Mouse (Mus musculus): Measurements from ENCODE around the gene Snd1.
"Not testable (repeated sequence)": the region's sequence is repeated elsewhere in the genome, so short reads cannot be mapped to it uniquely, and the experiment has no call there.

Gene Snd1

GRCm38 (mm10) chr6:28922371-28922770, 447.4 kb downstream of the Snd1 start:
- H3K9me3 ChIP-seq (ENCODE audit: low read length): no peaks in the 10 kb centered on the region
- H3K36me3 ChIP-seq (ENCODE audit: insufficient read depth, low read length): no peaks in the 10 kb centered on the region
- H3K4me1 ChIP-seq (replicated peaks; ENCODE audit: low read depth, low read length): peaks cover 49% of the 10 kb centered on the region
- TF ChIP-seq NANOG (IDR thresholded peaks at IDR 0.05; ENCODE audit: borderline replicate concordance, low read length) (no peak), CTCF (conservative IDR thresholded peaks at IDR 0.05; ENCODE audit: low read length) (no peak), POU5F1 (IDR thresholded peaks at IDR 0.05; ENCODE audit: borderline replicate concordance, low read length) (no peak)
- H3K27me3 ChIP-seq (ENCODE audit: insufficient read depth, low read length): peaks cover 6% of the 10 kb centered on the region; the same call in 1 of the 2 replicates
- no peak overlapping the region for H3K4me3 ChIP-seq (replicated peaks; ENCODE audit: low read length)

- H3K9me3 ChIP-seq (ENCODE audit: low read length): no peaks in the 10 kb centered on the region
- TF ChIP-seq POU5F1 (IDR thresholded peaks at IDR 0.05; ENCODE audit: borderline replicate concordance, low read length): no peak
- no peak for TF ChIP-seq CTCF (conservative IDR thresholded peaks at IDR 0.05; ENCODE audit: low read length)
- no peak for TF ChIP-seq NANOG (IDR thresholded peaks at IDR 0.05; ENCODE audit: borderline replicate concordance, low read length)
- H3K27me3 ChIP-seq (ENCODE audit: insufficient read depth, low read length): peaks cover 6% of the 10 kb centered on the region; the same call in 1 of the 2 replicates
- no peak overlapping the region for H3K4me3 ChIP-seq (replicated peaks; ENCODE audit: low read length)
- H3K36me3 ChIP-seq (ENCODE audit: insufficient read depth, low read length): no peaks in the 10 kb centered on the region
- peaks cover 41% of the 10 kb centered on the region for H3K4me1 ChIP-seq (replicated peaks; ENCODE audit: low read depth, low read length)
Observed at GRCm38 (mm10) chr6:28923091-28923824, 448.3 kb downstream of the Snd1 start.

- Histone ChIP-seq H3K4me3 (replicated peaks; ENCODE audit: low read length) (no peak overlapping the region), H3K4me1 (replicated peaks; ENCODE audit: low read depth, low read length) (peaks cover 41% of the 10 kb centered on the region), H3K27me3 (ENCODE audit: insufficient read depth, low read length) (peaks cover 6% of the 10 kb centered on the region; the same call in 1 of the 2 replicates), H3K36me3 (ENCODE audit: insufficient read depth, low read length) (no peaks in the 10 kb centered on the region), H3K9me3 (ENCODE audit: low read length) (no peaks in the 10 kb centered on the region)
- TF ChIP-seq CTCF (conservative IDR thresholded peaks at IDR 0.05; ENCODE audit: low read length) (no peak), POU5F1 (IDR thresholded peaks at IDR 0.05; ENCODE audit: borderline replicate concordance, low read length) (no peak), NANOG (IDR thresholded peaks at IDR 0.05; ENCODE audit: borderline replicate concordance, low read length) (no peak)
Observed at GRCm38 (mm10) chr6:28923837-28924236, 448.9 kb downstream of the Snd1 start.

GRCm38 (mm10) chr6:28927987-28928386, 453.0 kb downstream of the Snd1 start:
- H3K27me3 ChIP-seq (ENCODE audit: insufficient read depth, low read length); H3K4me3 ChIP-seq (replicated peaks; ENCODE audit: low read length); H3K9me3 ChIP-seq (ENCODE audit: low read length); H3K36me3 ChIP-seq (ENCODE audit: insufficient read depth, low read length): not testable (repeated sequence)
- H3K4me1 ChIP-seq (replicated peaks; ENCODE audit: low read depth, low read length): peaks cover 37% of the 10 kb centered on the region

GRCm38 (mm10) chr6:28929169-28929803, 454.3 kb downstream of the Snd1 start:
- not testable (repeated sequence) for H3K9me3 ChIP-seq (ENCODE audit: low read length); H3K36me3 ChIP-seq (ENCODE audit: insufficient read depth, low read length); H3K27me3 ChIP-seq (ENCODE audit: insufficient read depth, low read length); H3K4me3 ChIP-seq (replicated peaks; ENCODE audit: low read length)
- peaks cover 31% of the 10 kb centered on the region for H3K4me1 ChIP-seq (replicated peaks; ENCODE audit: low read depth, low read length)

GRCm38 (mm10) chr6:28931234-28931633, 456.3 kb downstream of the Snd1 start:
- H3K9me3 ChIP-seq (ENCODE audit: low read length): no peaks in the 10 kb centered on the region
- TF ChIP-seq POU5F1 (IDR thresholded peaks at IDR 0.05; ENCODE audit: borderline replicate concordance, low read length): no peak
- peak overlapping the region; percentile 53 for H3K4me3 ChIP-seq (replicated peaks; ENCODE audit: low read length)
- no peaks in the 10 kb centered on the region for H3K36me3 ChIP-seq (ENCODE audit: insufficient read depth, low read length)
- H3K27me3 ChIP-seq (ENCODE audit: insufficient read depth, low read length): peaks cover 5% of the 10 kb centered on the region; the same call in 1 of the 2 replicates
- H3K4me1 ChIP-seq (replicated peaks; ENCODE audit: low read depth, low read length): peaks cover 31% of the 10 kb centered on the region

- Histone ChIP-seq H3K4me1 (replicated peaks; ENCODE audit: low read depth, low read length) (peaks cover 31% of the 10 kb centered on the region), H3K36me3 (ENCODE audit: insufficient read depth, low read length) (no peaks in the 10 kb centered on the region), H3K9me3 (ENCODE audit: low read length) (no peaks in the 10 kb centered on the region), H3K27me3 (ENCODE audit: insufficient read depth, low read length) (peaks cover 5% of the 10 kb centered on the region; the same call in 1 of the 2 replicates), H3K4me3 (replicated peaks; ENCODE audit: low read length) (peak overlapping the region; percentile 53)
- TF ChIP-seq NANOG (IDR thresholded peaks at IDR 0.05; ENCODE audit: borderline replicate concordance, low read length): no peak
Observed at GRCm38 (mm10) chr6:28931636-28932327, 456.8 kb downstream of the Snd1 start.

- H3K36me3 ChIP-seq (ENCODE audit: insufficient read depth, low read length): no peaks in the 10 kb centered on the region
- H3K27me3 ChIP-seq (ENCODE audit: insufficient read depth, low read length): peaks cover 5% of the 10 kb centered on the region; the same call in 1 of the 2 replicates
- H3K4me1 ChIP-seq (replicated peaks; ENCODE audit: low read depth, low read length): peaks cover 31% of the 10 kb centered on the region
- H3K9me3 ChIP-seq (ENCODE audit: low read length): no peaks in the 10 kb centered on the region
- TF ChIP-seq NANOG (IDR thresholded peaks at IDR 0.05; ENCODE audit: borderline replicate concordance, low read length) (no peak), POU5F1 (IDR thresholded peaks at IDR 0.05; ENCODE audit: borderline replicate concordance, low read length) (no peak), CTCF (conservative IDR thresholded peaks at IDR 0.05; ENCODE audit: low read length) (no peak)
- H3K4me3 ChIP-seq (replicated peaks; ENCODE audit: low read length): peak overlapping the region; percentile 74
Observed at GRCm38 (mm10) chr6:28932328-28932937, 457.5 kb downstream of the Snd1 start.

Measured in E14TG2a.4 (cell line).